Mouse (Mus musculus) lung, embryonic 14.5 days (tissue): Measurements from ENCODE around the gene Parp8. TPM values are rescaled to one million over a fixed set of nuclear protein-coding genes. Genes with fewer than 3 reads are reported as not detected.
A peak's percentile ranks its signal among the peaks of the same experiment; 100 is the strongest.

ENCODE experiments used
- ATAC-seq: fragments of 200-750 bp; cut with Nextera tagmentation; 2 replicates; pipeline ENCODE4 v1.8.0; 2017; ENCODE audit warnings: mild to moderate bottlenecking, moderate TSS enrichment, moderate library complexity; ENCODE audit not compliant: insufficient read depth
- DNase-seq: peaks from one replicate; pipeline ENCODE4 v3.0.0-alpha.2; 2015
- H3K27ac ChIP-seq: fragments of 300-500 bp; sonication (generic); 2 replicates; pipeline ENCODE4 v1.5.1; 2014; ENCODE audit warnings: low read depth, mild to moderate bottlenecking, moderate library complexity
- H3K27me3 ChIP-seq: fragments of 300-500 bp; sonication (generic); 2 replicates; pipeline ENCODE4 v1.6.1; 2014; ENCODE audit warnings: low read length, control low read depth; ENCODE audit not compliant: insufficient read depth
- H3K36me3 ChIP-seq: fragments of 300-500 bp; sonication (generic); 2 replicates; pipeline ENCODE4 v1.6.1; 2014; ENCODE audit warnings: control low read depth; ENCODE audit not compliant: insufficient read depth
- H3K4me1 ChIP-seq: fragments of 300-500 bp; sonication (generic); 2 replicates; pipeline ENCODE4 v1.6.1; 2014; ENCODE audit warnings: antibody characterized with exemption, control low read depth; ENCODE audit not compliant: insufficient read depth
- H3K4me2 ChIP-seq: fragments of 300-500 bp; sonication (generic); 2 replicates; pipeline ENCODE4 v1.6.1; 2014; ENCODE audit warnings: mild to moderate bottlenecking
- H3K4me3 ChIP-seq: fragments of 300-500 bp; sonication (generic); 2 replicates; pipeline ENCODE4 v1.5.1; 2014; ENCODE audit warnings: low read depth, low read length
- H3K9ac ChIP-seq: fragments of 300-500 bp; sonication (generic); 2 replicates; pipeline ENCODE4 v1.6.1; 2014
- H3K9me3 ChIP-seq: fragments of 300-500 bp; sonication (generic); 2 replicates; pipeline ENCODE4 v1.6.1; 2016; ENCODE audit warnings: low read depth, low read length, control low read depth
- CTCF ChIP-seq: IDR thresholded peaks from 2 replicates; pipeline ENCODE4 v1.5.1; 2016; ENCODE audit warnings: antibody characterized with exemption, low read depth
- WGBS: fragments of 180-500 bp; shearing (Covaris S2); extraction: QIAGEN DNeasy Blood & Tissue Kit; methylation state at CpG from one replicate; pipeline ENCODE4 v1.1.7; 2014; 5-methylcytosine and 5-hydroxymethylcytosine counted together
- polyA plus RNA-seq: library from polyadenylated mRNA; unstranded; fragments of >200 nt; fragmentation: Nextera tagmentation; extraction: Ambion mirVana; gene quantifications from 2 replicates; pipeline ENCODE4 v1.2.1, GENCODE M21; 2014

The Parp8 gene
- polyA plus RNA-seq, 1 experiment from 2014 or later, result 12.8 TPM

GRCm38 (mm10) chr13:116958776-116959589 lies 66.4 kb downstream of the Parp8 start:
- TF ChIP-seq CTCF, result no peak
- DNase-seq, result no peak
- no peak overlapping the region for H3K4me3 ChIP-seq
- no peaks in the 10 kb centered on the region for H3K27me3 ChIP-seq
- 0 out of 2 replicates have a peak, but pooled peaks cover 3% of the 10 kb centered on the region for H3K4me1 ChIP-seq
- H3K9ac ChIP-seq, result no peak overlapping the region
- WGBS, result 82% methylated on average over 7 of the region's 7 CpGs
- no peaks in the 10 kb centered on the region for H3K9me3 ChIP-seq
- H3K27ac ChIP-seq, result no peak overlapping the region
- H3K36me3 ChIP-seq, result no peaks in the 10 kb centered on the region
- no peak overlapping the region for H3K4me2 ChIP-seq
- no peak for ATAC-seq

GRCm38 (mm10) chr13:116957577-116957976 lies 67.8 kb downstream of the Parp8 start:
- TF ChIP-seq CTCF, result no peak
- Histone ChIP-seq H3K36me3 (no peaks in the 10 kb centered on the region), H3K9me3 (no peaks in the 10 kb centered on the region), H3K9ac (no peak overlapping the region), H3K4me1 (0 out of 2 replicates have a peak, but pooled peaks cover 3% of the 10 kb centered on the region), H3K27me3 (no peaks in the 10 kb centered on the region), H3K4me3 (no peak overlapping the region), H3K4me2 (no peak overlapping the region), H3K27ac (no peak overlapping the region)
- 63% methylated on average over 3 of the region's 3 CpGs for WGBS
- no peak for DNase-seq
- ATAC-seq, result no peak

GRCm38 (mm10) chr13:116951336-116951735 lies 74.0 kb downstream of the Parp8 start:
- no peak for TF ChIP-seq CTCF
- Histone ChIP-seq H3K9me3 (no peaks in the 10 kb centered on the region), H3K4me1 (peaks cover 3% of the 10 kb centered on the region; the same call in 1 of the 2 replicates), H3K9ac (no peak overlapping the region), H3K27me3 (no peaks in the 10 kb centered on the region), H3K4me3 (no peak overlapping the region), H3K36me3 (no peaks in the 10 kb centered on the region), H3K27ac (no peak overlapping the region), H3K4me2 (no peak overlapping the region)
- DNase-seq (no peak), ATAC-seq (no peak)
- 90% methylated on average over 3 of the region's 3 CpGs for WGBS

- Histone ChIP-seq H3K27ac (no peak overlapping the region), H3K27me3 (no peaks in the 10 kb centered on the region), H3K36me3 (no peaks in the 10 kb centered on the region), H3K4me3 (no peak overlapping the region), H3K9me3 (no peaks in the 10 kb centered on the region), H3K9ac (no peak overlapping the region), H3K4me2 (no peak overlapping the region), H3K4me1 (no peaks in the 10 kb centered on the region; the same call in 1 of the 2 replicates)
- WGBS, result 71% methylated on average over 4 of the region's 4 CpGs
- no peak for DNase-seq
- TF ChIP-seq CTCF, result no peak
- ATAC-seq, result no peak
These were observed 75.8 kb downstream of the Parp8 start for GRCm38 (mm10) chr13:116949527-116949926.

GRCm38 (mm10) chr13:116949056-116949455 lies 76.3 kb downstream of the Parp8 start:
- H3K9me3 ChIP-seq, result no peaks in the 10 kb centered on the region
- ATAC-seq (no peak), DNase-seq (no peak)
- H3K27ac ChIP-seq, result no peak overlapping the region
- 84% methylated on average over 6 of the region's 6 CpGs for WGBS
- no peaks in the 10 kb centered on the region for H3K36me3 ChIP-seq
- H3K27me3 ChIP-seq, result no peaks in the 10 kb centered on the region
- TF ChIP-seq CTCF, result no peak
- no peak overlapping the region for H3K4me3 ChIP-seq
- H3K4me2 ChIP-seq, result no peak overlapping the region
- H3K9ac ChIP-seq, result no peak overlapping the region
- H3K4me1 ChIP-seq, result no peaks in the 10 kb centered on the region; the same call in 1 of the 2 replicates

- Histone ChIP-seq H3K27ac (no peak overlapping the region), H3K9me3 (no peaks in the 10 kb centered on the region), H3K9ac (no peak overlapping the region), H3K36me3 (no peaks in the 10 kb centered on the region), H3K27me3 (no peaks in the 10 kb centered on the region), H3K4me3 (no peak overlapping the region), H3K4me1 (no peaks in the 10 kb centered on the region; the same call in 1 of the 2 replicates), H3K4me2 (no peak overlapping the region)
- DNase-seq (no peak), ATAC-seq (peak; percentile 8; the same call in 1 of the 2 replicates)
- TF ChIP-seq CTCF, result no peak
- WGBS, result 49% methylated on average over 5 of the region's 5 CpGs
These were observed 77.1 kb downstream of the Parp8 start for GRCm38 (mm10) chr13:116948299-116948659.

- no peaks in the 10 kb centered on the region for H3K27me3 ChIP-seq
- no peak overlapping the region for H3K9ac ChIP-seq
- no peaks in the 10 kb centered on the region for H3K36me3 ChIP-seq
- H3K9me3 ChIP-seq, result no peaks in the 10 kb centered on the region
- peak; percentile 48 for ATAC-seq
- no peak overlapping the region for H3K4me2 ChIP-seq
- no peak for TF ChIP-seq CTCF
- peak; percentile 70 for DNase-seq
- 48% methylated on average over 9 of the region's 9 CpGs for WGBS
- no peak overlapping the region for H3K4me3 ChIP-seq
- H3K27ac ChIP-seq, result no peak overlapping the region
- no peaks in the 10 kb centered on the region; the same call in 1 of the 2 replicates for H3K4me1 ChIP-seq
These were observed 77.6 kb downstream of the Parp8 start for GRCm38 (mm10) chr13:116947611-116948298.
